In the genomic region with DNA sequence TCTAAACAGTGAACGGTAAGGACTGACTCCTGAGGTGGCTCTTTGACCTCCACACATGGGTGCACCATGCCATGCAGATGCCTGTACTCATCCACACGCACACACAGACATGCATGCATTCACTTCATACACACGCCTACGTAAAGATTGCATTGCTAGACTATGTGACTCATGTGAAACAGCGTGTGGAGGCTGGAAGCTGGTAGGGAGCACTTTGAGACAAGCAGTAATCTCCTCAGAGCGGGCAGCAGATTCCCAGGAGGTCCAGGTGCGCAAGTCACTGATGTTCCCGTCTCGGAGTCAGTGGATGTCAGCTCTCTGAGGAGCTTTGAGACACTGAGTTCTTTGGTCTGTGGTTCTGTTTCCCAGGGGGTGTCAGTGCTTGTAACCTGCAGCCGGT, we compare ENCODE assay signal across 10 mouse cellular contexts.
"Had no signal": no experiment of that assay in that cellular context is flagged by ENCODE, and none has a peak within 500 bp of the region (broad histone marks: within the 10 kb centered on the region; RNA-seq: fewer than 3 reads in every experiment).

No protein-coding gene starts in this region.

- ATAC-seq: intestine, postnatal 0 days; liver, postnatal 0 days; lung, postnatal 0 days; midbrain, embryonic 15.5 days had no signal

- DNase-seq: kidney, adult 2 months; kidney, postnatal 25 days; layer of hippocampus, adult 9-11 months; liver, postnatal 0 days; lung, embryonic 14.5 days; spleen, adult 18-20 months; thymus, postnatal 25 days had no signal
